Mouse (Mus musculus): Measurements from ENCODE around the gene Nsd2. TPM values are rescaled to one million over a fixed set of nuclear protein-coding genes. Genes with fewer than 3 reads are reported as not detected.

The Nsd2 gene
- total RNA-seq, 1 experiment = 39.2 TPM

GRCm38 (mm10) chr5:33853086-33853485, 32.6 kb downstream of the Nsd2 start:
- Histone ChIP-seq H3K4me1 (ENCODE audit: control insufficient read depth in 2 of 2, insufficient read depth in 2 of 2, low read length in 2 of 2, poor library complexity in 1 of 2) (no peaks in the 10 kb centered on the region), H3K4me3 (ENCODE audit: insufficient read depth in 1 of 2, low read depth in 1 of 2, low read length in 2 of 2, poor library complexity in 1 of 2, severe bottlenecking in 1 of 2) (no peak overlapping the region), H3K9ac (ENCODE audit: insufficient read depth, low read depth, low read length, poor library complexity, severe bottlenecking) (no peak overlapping the region), H3K27ac (ENCODE audit: insufficient read depth, low read depth, low read length, poor library complexity, severe bottlenecking) (no peak overlapping the region), H3K9me3 (ENCODE audit: control insufficient read depth, insufficient read depth, low read depth, low read length) (no peaks in the 10 kb centered on the region), H3K36me3 (ENCODE audit: control insufficient read depth, insufficient read depth, low read length, poor library complexity, severe bottlenecking) (peaks cover 4% of the 10 kb centered on the region)
- no peak for TF ChIP-seq ZNF384 (IDR thresholded peaks at IDR 0.05; ENCODE audit: low read depth, low read length)
- 0 out of 2 replicates have a peak, but pooled peaks have one; percentile 20 for TF ChIP-seq ZC3H11A (IDR thresholded peaks at IDR 0.05; ENCODE audit: borderline replicate concordance, low read depth, low read length)
- no peak for DNase-seq (ENCODE audit: low read depth, low spot score)
- in situ Hi-C loops (cut with MboI; ENCODE audit: low sequenced_read_pairs in 2 of 2, unreplicated experiment in 2 of 2) = no loop called here

DNA sequence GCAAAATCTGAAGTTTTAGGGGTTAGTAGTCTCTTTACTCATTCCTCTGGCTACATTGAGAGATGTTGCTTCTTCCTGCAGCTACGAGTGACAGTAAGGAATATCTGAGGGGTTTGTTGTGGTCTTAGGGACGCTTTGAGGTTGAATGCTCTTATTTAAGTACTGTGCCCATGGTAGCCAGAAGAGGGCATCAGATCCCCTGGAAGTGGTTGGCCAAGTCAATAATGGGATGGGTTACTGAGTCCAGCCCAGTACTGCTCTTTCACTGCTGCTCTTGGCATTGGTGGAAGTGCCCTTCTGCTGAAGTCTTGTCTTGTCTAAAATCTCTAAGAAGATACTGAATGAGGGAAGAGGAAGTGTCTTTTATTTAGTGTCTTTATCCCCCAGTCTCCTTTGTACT, 33.5 kb downstream of the Nsd2 start:
- H3K4me3 ChIP-seq (ENCODE audit: insufficient read depth in 1 of 2, low read depth in 1 of 2, low read length in 2 of 2, poor library complexity in 1 of 2, severe bottlenecking in 1 of 2) = no peak overlapping the region
- in situ Hi-C loops (cut with MboI; ENCODE audit: low sequenced_read_pairs in 2 of 2, unreplicated experiment in 2 of 2) = no loop called here
- H3K27ac ChIP-seq (ENCODE audit: insufficient read depth, low read depth, low read length, poor library complexity, severe bottlenecking) = no peak overlapping the region
- no peak for DNase-seq (ENCODE audit: low read depth, low spot score)
- H3K36me3 ChIP-seq (ENCODE audit: control insufficient read depth, insufficient read depth, low read length, poor library complexity, severe bottlenecking) = peaks cover 4% of the 10 kb centered on the region
- no peak overlapping the region for H3K9ac ChIP-seq (ENCODE audit: insufficient read depth, low read depth, low read length, poor library complexity, severe bottlenecking)
- TF ChIP-seq CHD2 (IDR thresholded peaks at IDR 0.05; ENCODE audit: low read depth, low read length) = no peak
- no peak for TF ChIP-seq MAFK (IDR thresholded peaks at IDR 0.05; ENCODE audit: insufficient read depth, low read depth, low read length)
- no peak for TF ChIP-seq ZC3H11A (IDR thresholded peaks at IDR 0.05; ENCODE audit: borderline replicate concordance, low read depth, low read length)
- TF ChIP-seq ZNF384 (IDR thresholded peaks at IDR 0.05; ENCODE audit: low read depth, low read length) = no peak
- TF ChIP-seq HCFC1 (IDR thresholded peaks at IDR 0.05; ENCODE audit: borderline replicate concordance, insufficient read depth, low read length) = no peak
- H3K4me1 ChIP-seq (ENCODE audit: control insufficient read depth in 2 of 2, insufficient read depth in 2 of 2, low read length in 2 of 2, poor library complexity in 1 of 2) = no peaks in the 10 kb centered on the region
- no peaks in the 10 kb centered on the region for H3K9me3 ChIP-seq (ENCODE audit: control insufficient read depth, insufficient read depth, low read depth, low read length)

- no peak overlapping the region for H3K9ac ChIP-seq (ENCODE audit: insufficient read depth, low read depth, low read length, poor library complexity, severe bottlenecking)
- in situ Hi-C loops (cut with MboI; ENCODE audit: low sequenced_read_pairs in 2 of 2, unreplicated experiment in 2 of 2) = no loop called here
- peaks cover 4% of the 10 kb centered on the region for H3K36me3 ChIP-seq (ENCODE audit: control insufficient read depth, insufficient read depth, low read length, poor library complexity, severe bottlenecking)
These were observed 37.2 kb downstream of the Nsd2 start for GRCm38 (mm10) chr5:33857693-33858092.

GRCm38 (mm10) chr5:33875472-33875871, 54.9 kb downstream of the Nsd2 start:
- Histone ChIP-seq H3K4me3 (ENCODE audit: insufficient read depth in 1 of 2, low read depth in 1 of 2, low read length in 2 of 2, poor library complexity in 1 of 2, severe bottlenecking in 1 of 2) (no peak overlapping the region), H3K9me3 (ENCODE audit: control insufficient read depth, insufficient read depth, low read depth, low read length) (no peaks in the 10 kb centered on the region), H3K9ac (ENCODE audit: insufficient read depth, low read depth, low read length, poor library complexity, severe bottlenecking) (no peak overlapping the region), H3K36me3 (ENCODE audit: control insufficient read depth, insufficient read depth, low read length, poor library complexity, severe bottlenecking) (peaks cover 2% of the 10 kb centered on the region; the same call in 1 of the 2 replicates), H3K4me1 (ENCODE audit: control insufficient read depth in 2 of 2, insufficient read depth in 2 of 2, low read length in 2 of 2, poor library complexity in 1 of 2) (no peaks in the 10 kb centered on the region), H3K27ac (ENCODE audit: insufficient read depth, low read depth, low read length, poor library complexity, severe bottlenecking) (no peak overlapping the region)
- no peak for TF ChIP-seq CHD2 (IDR thresholded peaks at IDR 0.05; ENCODE audit: low read depth, low read length)
- DNase-seq (ENCODE audit: low read depth, low spot score) = no peak
- in situ Hi-C loops (cut with MboI; ENCODE audit: low sequenced_read_pairs in 2 of 2, unreplicated experiment in 2 of 2) = no loop called here

More at GRCm38 (mm10) chr5:33857693-33858092, 37.2 kb downstream of the Nsd2 start:
- no peak for DNase-seq (ENCODE audit: low read depth, low spot score)
- Histone ChIP-seq H3K27ac (ENCODE audit: insufficient read depth, low read depth, low read length, poor library complexity, severe bottlenecking) (no peak overlapping the region), H3K4me3 (ENCODE audit: insufficient read depth in 1 of 2, low read depth in 1 of 2, low read length in 2 of 2, poor library complexity in 1 of 2, severe bottlenecking in 1 of 2) (no peak overlapping the region), H3K9me3 (ENCODE audit: control insufficient read depth, insufficient read depth, low read depth, low read length) (no peaks in the 10 kb centered on the region), H3K4me1 (ENCODE audit: control insufficient read depth in 2 of 2, insufficient read depth in 2 of 2, low read length in 2 of 2, poor library complexity in 1 of 2) (no peaks in the 10 kb centered on the region)
- peak; percentile 93 for TF ChIP-seq ZNF384 (IDR thresholded peaks at IDR 0.05; ENCODE audit: low read depth, low read length)
- no peak for TF ChIP-seq MAFK (IDR thresholded peaks at IDR 0.05; ENCODE audit: insufficient read depth, low read depth, low read length)

GRCm38 (mm10) chr5:33881118-33881517, 60.6 kb downstream of the Nsd2 start:
- no peak for DNase-seq (ENCODE audit: low read depth, low spot score)
- peaks cover 13% of the 10 kb centered on the region for H3K36me3 ChIP-seq (ENCODE audit: control insufficient read depth, insufficient read depth, low read length, poor library complexity, severe bottlenecking)
- TF ChIP-seq MAFK (IDR thresholded peaks at IDR 0.05; ENCODE audit: insufficient read depth, low read depth, low read length) (peak; percentile 92), ZNF384 (IDR thresholded peaks at IDR 0.05; ENCODE audit: low read depth, low read length) (no peak)
- no peak overlapping the region for H3K27ac ChIP-seq (ENCODE audit: insufficient read depth, low read depth, low read length, poor library complexity, severe bottlenecking)
- H3K4me1 ChIP-seq (ENCODE audit: control insufficient read depth in 2 of 2, insufficient read depth in 2 of 2, low read length in 2 of 2, poor library complexity in 1 of 2) = no peaks in the 10 kb centered on the region
- no peaks in the 10 kb centered on the region for H3K9me3 ChIP-seq (ENCODE audit: control insufficient read depth, insufficient read depth, low read depth, low read length)
- no peak overlapping the region for H3K4me3 ChIP-seq (ENCODE audit: insufficient read depth in 1 of 2, low read depth in 1 of 2, low read length in 2 of 2, poor library complexity in 1 of 2, severe bottlenecking in 1 of 2)
- H3K9ac ChIP-seq (ENCODE audit: insufficient read depth, low read depth, low read length, poor library complexity, severe bottlenecking) = no peak overlapping the region
- in situ Hi-C loops (cut with MboI; ENCODE audit: low sequenced_read_pairs in 2 of 2, unreplicated experiment in 2 of 2) = no loop called here

Data from ES-E14 (cell line).